Mouse (Mus musculus) bone marrow macrophage, adult 2 months (primary cell): ENCODE results near the gene Phpt1. TPM values are rescaled to one million over a fixed set of nuclear protein-coding genes. Genes with fewer than 3 reads are reported as not detected.

ENCODE experiments used
- H3K27ac ChIP-seq: 2 replicates; pipeline ENCODE4 v1.5.1; 2012; ENCODE audit warnings: low read depth, low read length; ENCODE audit not compliant: insufficient read depth
- H3K4me1 ChIP-seq: 2 replicates; pipeline ENCODE4 v1.6.1; 2012; ENCODE audit warnings: low read length; ENCODE audit not compliant: control insufficient read depth, insufficient read depth
- H3K4me3 ChIP-seq: 2 replicates; pipeline ENCODE4 v1.5.1; 2012; ENCODE audit warnings: mild to moderate bottlenecking, low read length, moderate library complexity; ENCODE audit not compliant: insufficient read depth
- CTCF ChIP-seq: IDR thresholded peaks from 2 replicates; pipeline ENCODE4 v1.5.1; 2012; ENCODE audit warnings: low read depth, mild to moderate bottlenecking, low read length, moderate library complexity
- POLR2A ChIP-seq: IDR thresholded peaks from 2 replicates; pipeline ENCODE4 v1.6.1; 2012; ENCODE audit warnings: mild to moderate bottlenecking, low read depth, low read length, borderline replicate concordance
- polyA plus RNA-seq: library from polyadenylated mRNA; stranded (reverse); fragments of >200 nt; gene quantifications from 2 replicates; pipeline ENCODE4 v1.2.4, GENCODE M21; 2012; ENCODE audit not compliant: missing spikeins, insufficient read depth, insufficient read length

The Phpt1 gene
- polyA plus RNA-seq, 1 experiment: 23.0 TPM

DNA sequence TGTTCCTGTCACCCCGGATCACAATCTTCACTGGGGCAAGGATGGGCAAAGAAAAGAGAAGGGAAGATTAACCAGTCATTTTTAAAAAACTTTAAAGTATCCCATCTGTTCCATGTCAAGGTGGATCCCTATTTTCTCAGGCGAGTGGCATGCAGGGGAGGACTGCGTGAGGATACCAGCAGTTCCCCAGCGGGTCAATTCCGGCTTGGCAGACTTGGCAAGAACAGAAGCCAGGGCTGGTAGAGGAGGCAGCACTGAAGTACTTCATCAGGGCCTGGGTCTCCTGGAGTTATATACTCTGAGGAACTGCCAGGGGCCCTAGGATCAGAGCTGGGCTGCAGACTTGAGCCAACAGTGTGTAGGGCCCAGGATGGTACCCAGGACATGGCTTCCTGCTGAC lies 27.5 kb upstream of the Phpt1 start:
- no peak overlapping the region for H3K4me3 ChIP-seq
- H3K4me1 ChIP-seq: peaks cover 9% of the 10 kb centered on the region
- no peak for TF ChIP-seq POLR2A
- TF ChIP-seq CTCF: no peak
- H3K27ac ChIP-seq: no peak overlapping the region

DNA sequence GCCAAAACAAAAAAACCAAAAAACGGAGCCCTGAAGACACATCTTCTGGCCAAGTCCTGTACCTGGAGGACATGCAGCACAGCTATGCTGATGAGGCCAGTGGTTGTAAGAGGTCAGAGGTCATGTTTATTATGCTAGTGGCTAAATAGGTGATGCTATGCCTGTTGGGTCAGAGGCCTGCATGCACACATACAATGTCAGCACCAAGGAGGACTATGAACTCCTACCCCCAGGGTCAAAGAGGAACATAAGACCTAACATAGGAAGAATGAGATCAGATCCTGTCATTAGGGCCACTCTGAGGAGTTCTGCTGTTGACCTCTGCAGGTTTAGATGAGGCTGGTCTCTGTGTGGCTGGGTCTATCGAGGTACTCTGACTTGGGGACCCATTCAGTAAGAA lies 25.0 kb upstream of the Phpt1 start:
- Histone ChIP-seq H3K4me3 (no peak overlapping the region), H3K27ac (no peak overlapping the region), H3K4me1 (no peaks in the 10 kb centered on the region)
- TF ChIP-seq CTCF: no peak
- no peak for TF ChIP-seq POLR2A

DNA sequence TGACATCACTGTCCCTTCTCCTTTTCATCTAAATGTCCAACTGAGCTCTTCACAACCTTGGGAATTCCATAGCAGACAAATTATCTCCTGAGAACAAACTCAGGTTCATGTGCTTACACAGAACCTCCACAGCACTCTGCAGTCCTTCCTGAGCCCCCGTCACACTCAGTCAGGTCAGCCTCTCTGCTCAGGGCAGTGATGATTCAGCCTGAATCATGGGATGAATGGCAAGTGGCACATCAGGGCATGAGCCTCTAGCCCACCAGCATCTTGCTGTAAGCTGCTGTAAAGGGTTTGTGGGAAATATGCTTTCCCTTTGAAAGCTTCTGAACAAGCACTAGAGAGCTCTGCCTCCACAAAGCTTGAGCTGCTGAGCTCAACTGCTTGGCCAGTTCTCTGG lies 23.7 kb upstream of the Phpt1 start:
- no peak for TF ChIP-seq POLR2A
- TF ChIP-seq CTCF: no peak
- H3K4me1 ChIP-seq: no peaks in the 10 kb centered on the region
- H3K27ac ChIP-seq: no peak overlapping the region

DNA sequence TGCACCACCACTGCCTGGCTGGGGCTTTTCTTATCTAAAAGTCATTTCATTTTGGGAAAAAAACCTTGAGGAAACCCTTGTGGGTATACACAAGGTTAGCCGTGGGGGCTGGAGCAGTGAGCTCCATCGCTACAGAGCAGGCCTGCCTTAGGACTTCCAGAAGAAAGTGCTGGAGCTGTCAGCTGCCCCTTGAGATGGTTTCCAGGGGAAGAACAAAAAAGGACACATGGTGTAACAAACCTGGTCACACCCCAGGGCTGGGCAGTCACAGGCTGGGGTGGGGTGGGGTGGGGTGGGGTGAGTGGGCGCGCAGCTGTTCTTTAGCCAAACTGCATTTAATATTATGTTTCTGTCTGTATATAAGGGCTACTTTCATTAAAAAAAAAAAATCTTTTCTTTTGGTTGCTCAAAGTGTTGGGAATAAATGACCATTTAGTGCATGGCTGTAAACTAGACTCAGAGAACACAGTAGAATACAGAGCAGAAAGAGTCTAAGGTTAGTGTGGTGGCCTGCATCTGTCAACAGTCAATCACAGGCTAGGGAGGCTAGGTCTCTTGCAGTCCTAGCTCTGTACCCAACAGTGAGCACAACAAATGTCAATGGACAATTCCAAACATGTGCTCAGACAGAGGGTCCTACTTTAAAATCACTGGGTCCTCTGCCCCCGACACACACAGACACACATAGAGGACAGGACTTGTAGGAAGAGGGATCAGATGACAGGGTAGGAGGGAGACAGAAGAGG lies 21.9 kb upstream of the Phpt1 start:
- no peak overlapping the region for H3K27ac ChIP-seq
- H3K4me3 ChIP-seq: no peak overlapping the region
- TF ChIP-seq CTCF (no peak), POLR2A (no peak)
- H3K4me1 ChIP-seq: no peaks in the 10 kb centered on the region

More for the DNA sequence above, 23.7 kb upstream of the Phpt1 start:
- no peak overlapping the region for H3K4me3 ChIP-seq

DNA sequence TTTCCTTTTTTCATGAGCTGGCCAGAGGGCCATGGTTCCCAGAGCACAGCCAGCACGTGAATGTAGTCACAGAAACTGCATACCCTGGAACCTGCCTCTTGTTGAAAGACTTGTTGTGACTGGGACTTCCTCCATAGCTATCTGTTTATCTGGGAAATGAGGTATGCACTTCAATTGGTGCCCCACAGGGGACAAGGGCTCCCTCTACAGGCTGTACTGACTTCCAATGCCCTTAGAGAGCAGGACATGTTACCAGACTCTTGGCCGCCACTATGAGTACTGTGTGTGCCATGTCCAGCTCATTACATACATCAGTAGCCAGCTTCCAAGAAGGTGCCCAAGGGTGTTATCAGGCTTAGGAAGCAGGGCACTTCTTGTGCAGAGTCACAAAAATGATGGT lies 16.8 kb upstream of the Phpt1 start:
- no peak overlapping the region for H3K27ac ChIP-seq
- peak; percentile 41; the same call in 1 of the 2 replicates for TF ChIP-seq CTCF
- TF ChIP-seq POLR2A: no peak
- H3K4me1 ChIP-seq: peaks cover 24% of the 10 kb centered on the region

DNA sequence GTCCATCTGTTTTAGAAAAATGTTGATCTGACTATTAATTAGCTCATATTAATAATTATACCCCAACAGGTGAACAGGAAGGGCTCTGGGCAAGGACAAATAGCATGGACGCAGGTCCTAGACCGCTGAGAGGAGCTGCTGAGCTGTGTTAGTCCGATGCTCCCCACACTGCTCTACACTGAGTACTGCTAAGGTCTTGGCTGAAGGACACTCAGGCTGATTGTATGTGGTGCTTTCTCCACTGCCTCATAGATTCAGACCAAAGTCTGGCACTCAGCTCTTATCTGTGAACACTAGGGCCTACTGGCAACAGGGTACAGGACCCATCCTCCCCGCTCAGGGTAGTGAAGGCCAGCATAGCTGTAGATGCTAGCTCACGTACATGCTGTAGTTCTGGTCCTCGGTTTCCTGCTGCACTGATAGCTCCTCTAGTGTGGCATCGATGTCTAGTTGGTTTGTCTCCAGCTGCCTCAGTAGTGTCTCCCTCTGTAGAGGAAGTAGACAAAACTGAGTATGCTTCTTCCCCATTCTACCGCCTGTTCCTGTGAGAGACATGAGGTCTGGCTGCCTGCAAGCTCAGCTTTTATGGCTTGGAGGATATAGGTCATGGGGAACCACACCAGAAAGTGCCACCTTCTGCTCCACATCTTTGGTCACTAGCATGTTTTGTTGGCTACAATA lies 13.3 kb upstream of the Phpt1 start:
- TF ChIP-seq POLR2A: no peak
- TF ChIP-seq CTCF: no peak
- Histone ChIP-seq H3K4me3 (no peak overlapping the region), H3K4me1 (peaks cover 24% of the 10 kb centered on the region), H3K27ac (peak overlapping the region; percentile 83)

More for the DNA sequence above, 16.8 kb upstream of the Phpt1 start:
- no peak overlapping the region for H3K4me3 ChIP-seq

DNA sequence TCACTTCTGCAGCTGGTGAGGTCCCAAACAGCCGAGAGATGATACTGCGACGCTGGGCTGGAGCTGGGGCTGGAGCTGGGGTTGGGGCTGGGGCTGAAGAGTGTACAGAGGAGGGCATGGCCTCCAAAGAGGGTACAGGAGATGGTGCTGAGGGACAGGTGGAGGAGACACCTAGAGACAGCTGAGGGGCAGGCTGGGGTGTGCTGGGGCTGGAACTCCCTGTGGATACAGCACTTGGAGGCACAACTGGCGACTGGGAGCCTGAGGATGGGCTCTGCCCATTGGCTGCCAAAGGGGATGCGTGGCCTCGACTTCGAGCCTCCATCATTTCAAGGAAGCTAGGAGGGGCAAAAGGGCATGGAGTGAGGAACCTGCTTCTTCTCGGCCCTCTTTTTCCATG lies 12.3 kb upstream of the Phpt1 start:
- peaks cover 32% of the 10 kb centered on the region for H3K4me1 ChIP-seq
- H3K4me3 ChIP-seq: no peak overlapping the region
- no peak overlapping the region for H3K27ac ChIP-seq
- TF ChIP-seq POLR2A (no peak), CTCF (no peak)

DNA sequence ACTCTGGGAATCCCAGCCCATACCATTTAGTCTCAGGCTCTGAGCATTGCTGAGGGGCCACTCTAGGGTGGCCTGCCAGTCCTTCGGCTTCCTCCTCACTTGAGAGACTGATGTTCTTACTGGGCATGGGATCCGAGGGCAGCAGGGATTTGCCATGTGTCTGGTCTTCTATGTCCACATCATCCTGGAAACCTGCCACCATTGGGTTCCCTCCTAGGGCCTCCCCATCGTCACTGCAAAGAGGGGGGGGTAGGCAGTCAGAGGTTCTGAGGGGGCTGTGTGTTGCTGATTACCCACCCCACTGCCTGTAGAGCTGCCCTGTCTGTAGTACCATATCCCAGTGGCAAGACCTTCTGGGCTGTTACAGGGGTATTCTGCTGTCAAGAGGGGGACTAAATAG lies 10.6 kb upstream of the Phpt1 start:
- no peak for TF ChIP-seq POLR2A
- no peak for TF ChIP-seq CTCF
- Histone ChIP-seq H3K4me1 (peaks cover 42% of the 10 kb centered on the region), H3K27ac (no peak overlapping the region), H3K4me3 (no peak overlapping the region)

DNA sequence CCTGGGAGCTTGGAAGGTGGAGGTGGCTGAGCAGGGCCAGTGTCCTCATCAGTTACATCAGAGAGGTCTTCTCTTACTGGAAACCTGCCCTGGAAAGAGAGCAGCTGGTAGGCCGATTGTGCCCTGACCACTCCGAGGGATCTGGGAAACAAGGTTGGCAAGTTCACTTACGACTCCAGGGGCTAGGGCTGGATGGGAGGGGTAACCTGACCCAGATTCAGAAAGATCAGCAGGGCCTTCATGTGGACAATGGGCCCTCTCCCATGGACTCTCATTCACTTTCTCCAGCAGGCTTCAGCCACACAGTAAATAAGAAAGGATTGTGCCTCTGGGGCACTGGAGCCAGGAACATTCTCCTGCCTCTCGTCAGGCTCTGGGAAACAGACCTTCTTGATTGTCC lies 9.8 kb upstream of the Phpt1 start:
- no peak overlapping the region for H3K27ac ChIP-seq
- TF ChIP-seq CTCF: no peak
- no peak for TF ChIP-seq POLR2A
- peaks cover 45% of the 10 kb centered on the region for H3K4me1 ChIP-seq
- no peak overlapping the region for H3K4me3 ChIP-seq

DNA sequence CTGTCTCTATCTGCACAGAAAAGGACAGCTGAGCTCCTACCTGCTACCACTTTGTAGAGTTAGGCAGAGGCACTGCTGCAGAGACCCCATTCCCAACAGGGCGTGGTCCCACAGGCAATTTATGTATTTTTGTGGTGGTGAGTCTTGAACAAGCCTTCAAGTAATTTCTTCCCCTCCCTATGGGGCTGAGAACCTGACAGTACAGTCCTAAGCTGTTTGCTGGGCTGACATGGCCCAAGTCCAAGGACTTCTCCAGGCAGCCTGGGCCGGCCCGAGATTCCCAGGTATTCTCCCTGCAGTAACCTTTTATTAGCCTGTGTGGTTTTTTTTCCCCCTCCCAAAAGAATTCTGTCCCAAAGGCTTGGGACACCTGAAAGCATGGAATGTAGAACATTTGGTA lies 9.1 kb upstream of the Phpt1 start:
- no peak overlapping the region for H3K4me3 ChIP-seq
- TF ChIP-seq POLR2A (no peak), CTCF (no peak)
- peaks cover 38% of the 10 kb centered on the region for H3K4me1 ChIP-seq
- no peak overlapping the region for H3K27ac ChIP-seq

DNA sequence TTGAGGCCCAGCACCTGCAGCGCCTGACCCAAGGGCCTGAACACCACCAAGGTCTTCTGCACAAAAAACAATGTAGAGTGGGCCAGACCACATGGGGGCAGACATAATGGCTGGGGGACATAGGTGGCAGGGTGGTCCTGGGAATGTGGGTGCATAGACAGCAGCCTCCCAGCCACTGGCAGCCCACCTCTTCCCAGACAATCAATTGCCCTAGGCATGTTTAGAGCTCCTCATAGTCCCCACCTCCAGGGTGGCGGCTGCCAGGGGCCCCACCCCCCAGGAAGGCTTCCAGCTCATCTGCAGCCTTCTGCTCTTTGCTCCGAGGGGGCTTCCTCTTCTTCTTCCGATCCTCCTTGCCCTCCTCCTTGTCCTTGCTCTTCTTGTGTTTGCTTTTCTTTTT lies 8.5 kb upstream of the Phpt1 start:
- Histone ChIP-seq H3K4me3 (no peak overlapping the region), H3K27ac (no peak overlapping the region), H3K4me1 (peaks cover 34% of the 10 kb centered on the region)
- no peak for TF ChIP-seq CTCF
- TF ChIP-seq POLR2A: no peak
